Mouse (Mus musculus) layer of hippocampus, postnatal 36 days (tissue): Measurements from ENCODE around the gene Znhit1. TPM values are rescaled to one million over a fixed set of nuclear protein-coding genes. Genes with fewer than 3 reads are reported as not detected.
"Not testable (repeated sequence)": the region's sequence is repeated elsewhere in the genome, so short reads cannot be mapped to it uniquely, and the experiment has no call there.

Experiments
- DNase-seq, 2 experiments: peaks; one replicate each; pipeline ENCODE4 v3.0.0; 2022
- microRNA-seq, 2 experiments: library from miRNA; unstranded; fragments of <30 nt; microRNA quantifications; one replicate each; pipeline ENCODE4 v1.2.0; 2021
- total RNA-seq, 2 experiments: library from RNA; stranded (reverse); gene quantifications; 2 replicates each; pipeline ENCODE4 v1.2.3; 2021

Znhit1 gene
- total RNA-seq, 2 experiments from 2014 or later = 82.4 to 85.2 TPM

DNA sequence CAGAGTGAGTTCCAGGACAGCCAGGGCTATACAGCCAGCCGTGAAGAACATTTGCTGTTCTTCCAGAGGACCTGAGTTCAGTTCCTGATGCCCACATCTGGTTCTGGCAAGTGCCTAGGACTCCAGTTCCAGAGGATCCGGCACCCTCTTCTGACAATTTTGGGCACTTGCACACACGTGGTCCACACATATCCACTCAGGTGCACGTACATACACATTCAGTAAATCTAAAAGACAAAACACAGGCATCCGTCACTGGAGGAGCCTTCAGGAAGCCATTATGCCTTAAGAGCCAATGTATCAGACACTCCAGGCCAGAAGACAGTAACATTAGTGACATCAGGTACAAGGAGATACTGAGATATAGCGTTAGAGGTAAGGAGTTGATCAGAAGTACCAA, 37.3 kb downstream of the Znhit1 start:
- DNase-seq = no peak

DNA sequence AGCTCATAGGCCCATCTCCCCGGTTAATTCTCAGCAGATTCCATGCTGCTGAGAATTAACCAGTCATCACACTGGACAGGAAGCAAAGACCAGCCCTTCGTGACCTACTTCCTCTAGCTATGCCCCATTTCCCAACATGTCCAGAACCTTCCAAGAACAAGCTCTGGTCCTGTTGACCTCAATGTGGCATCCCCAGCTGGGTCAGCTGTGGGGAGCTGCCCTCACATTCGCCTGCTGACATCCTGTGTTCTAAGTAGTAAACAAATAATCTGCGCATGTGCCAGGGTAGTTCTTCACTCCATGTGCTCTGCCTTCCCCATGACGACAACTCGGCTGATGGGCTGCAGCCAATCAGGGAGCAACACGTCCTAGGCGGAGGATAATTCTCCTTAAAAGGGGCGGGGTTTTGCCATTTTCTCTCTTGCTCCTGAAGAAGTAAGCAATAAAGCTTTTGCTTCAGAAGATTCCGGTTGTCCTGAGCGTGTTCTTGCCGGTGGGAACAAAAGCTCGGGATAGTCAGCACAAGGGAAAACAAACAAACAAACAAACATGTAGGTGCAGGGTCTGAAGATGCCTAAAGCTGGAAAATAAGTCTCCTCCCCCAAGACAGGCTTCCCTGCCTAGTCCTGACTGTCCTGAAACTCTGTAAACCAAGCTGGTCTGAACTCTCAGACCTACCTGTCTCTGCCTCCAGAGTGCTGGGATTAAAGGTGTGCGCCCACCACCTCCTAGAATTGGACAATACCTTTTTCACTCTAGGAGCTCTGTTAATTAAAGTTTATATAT, 38.1 kb downstream of the Znhit1 start:
- not testable (repeated sequence) for DNase-seq

DNA sequence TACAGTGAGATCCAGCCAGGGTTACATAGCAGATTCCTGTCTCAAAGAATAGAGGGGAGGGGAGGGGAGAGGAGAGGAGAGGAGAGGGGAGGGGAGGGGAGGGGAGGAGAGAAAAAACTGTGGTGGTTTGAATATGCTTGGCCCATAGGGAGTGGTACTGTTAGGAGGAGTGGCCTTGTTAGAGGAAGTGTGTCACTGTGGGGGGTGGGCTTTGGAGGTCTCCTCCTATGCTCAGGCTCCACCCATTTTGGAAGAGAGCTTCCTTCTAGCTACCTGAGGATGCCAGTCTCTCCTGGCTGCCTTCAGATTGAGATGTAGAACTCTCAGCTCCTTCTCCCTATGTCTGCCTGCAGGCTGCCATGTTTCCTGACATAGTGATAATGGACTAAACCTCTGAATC, 39.9 kb downstream of the Znhit1 start:
- DNase-seq = no peak

DNA sequence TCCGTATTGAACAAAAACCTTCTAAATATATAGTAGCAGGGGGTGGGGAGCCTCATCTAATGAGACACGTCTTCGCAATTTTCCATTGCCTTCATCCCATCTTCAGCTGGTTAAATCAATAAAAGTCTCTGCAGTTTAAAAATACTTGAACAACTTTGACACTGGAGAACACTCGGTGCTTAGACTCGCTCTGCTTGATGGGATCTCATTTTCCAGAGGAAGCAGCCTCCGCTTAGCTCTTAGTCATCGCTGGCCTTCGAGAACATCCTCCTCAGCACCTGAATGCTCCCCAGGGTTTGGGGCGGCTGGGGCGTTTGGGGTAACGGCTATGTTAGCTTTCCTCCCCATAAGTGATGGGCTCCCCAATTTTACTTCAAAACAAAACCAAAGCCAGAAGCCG, 42.7 kb downstream of the Znhit1 start:
- no peak for DNase-seq

DNA sequence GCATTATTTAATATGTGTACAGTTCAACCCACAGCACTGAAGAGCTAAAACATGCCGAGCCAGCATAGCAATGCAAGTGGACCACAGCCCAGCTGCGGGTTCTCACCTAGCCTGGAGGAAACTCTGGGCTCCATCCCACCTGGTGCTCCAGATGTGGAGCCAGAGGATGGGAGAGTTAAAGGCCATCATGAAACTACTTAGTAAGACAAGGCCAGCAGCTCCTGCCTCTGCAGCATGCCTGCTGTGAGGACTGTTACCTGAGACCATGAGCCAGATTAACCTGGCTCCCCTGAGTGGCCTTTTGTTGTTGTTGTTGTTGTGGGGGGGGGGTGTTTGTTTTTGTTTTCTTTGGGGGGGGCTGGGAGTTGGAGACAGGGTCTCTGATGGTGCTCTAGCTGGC, 44.4 kb downstream of the Znhit1 start:
- no peak for DNase-seq

DNA sequence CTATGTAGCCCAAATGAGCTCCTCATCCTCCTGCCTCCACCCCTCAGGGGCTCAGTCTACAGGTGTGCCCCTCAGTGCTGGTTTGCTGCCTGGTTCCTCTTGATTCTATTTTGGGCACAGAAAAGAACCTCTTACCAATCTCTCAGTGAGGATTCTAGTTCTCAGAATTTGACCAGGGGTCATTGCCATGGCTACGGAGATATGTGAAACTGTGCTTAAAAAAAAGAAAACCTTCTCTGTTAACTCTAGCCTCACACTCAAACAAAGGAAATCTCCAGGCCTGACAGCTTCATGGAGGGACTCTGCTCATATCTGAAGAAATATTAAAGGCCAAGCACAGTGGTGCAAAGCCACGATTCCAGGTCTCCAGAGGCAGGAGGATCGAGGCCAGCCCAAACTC, 45.0 kb downstream of the Znhit1 start:
- DNase-seq = no peak

DNA sequence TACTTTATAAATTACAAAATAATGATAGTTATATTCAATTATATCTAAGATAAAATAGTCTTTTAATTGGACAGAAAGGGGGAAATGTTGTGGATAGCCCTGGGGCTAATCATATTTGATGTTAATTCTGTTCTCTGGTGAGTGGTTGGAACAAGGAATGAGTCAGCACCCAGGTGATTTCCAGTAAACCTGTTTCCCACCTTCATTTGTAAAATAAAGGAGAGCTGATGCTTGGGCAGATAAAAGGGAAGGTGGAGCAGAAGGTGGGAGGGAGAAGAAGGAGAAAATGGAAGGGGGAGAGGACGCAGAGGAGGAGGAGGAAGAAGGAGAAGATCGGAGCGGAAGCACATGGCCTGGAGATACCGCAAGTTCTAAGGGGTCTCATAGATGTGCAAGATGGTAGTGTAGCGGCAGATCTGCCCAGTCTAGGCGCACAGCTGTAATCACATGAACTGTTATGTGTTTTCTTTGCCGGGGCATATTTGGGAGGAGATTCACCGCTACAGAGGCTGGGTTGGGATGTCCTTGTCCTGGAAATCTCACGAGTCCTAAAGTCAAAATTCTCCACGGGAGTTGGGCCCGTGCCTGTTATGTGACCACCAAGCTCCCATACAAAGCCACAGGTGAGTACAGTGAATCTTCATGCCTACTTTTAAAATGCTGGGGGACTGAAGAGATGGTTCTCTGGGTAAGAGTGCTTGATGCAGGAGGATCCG, 46.8 kb downstream of the Znhit1 start:
- no peak for DNase-seq

DNA sequence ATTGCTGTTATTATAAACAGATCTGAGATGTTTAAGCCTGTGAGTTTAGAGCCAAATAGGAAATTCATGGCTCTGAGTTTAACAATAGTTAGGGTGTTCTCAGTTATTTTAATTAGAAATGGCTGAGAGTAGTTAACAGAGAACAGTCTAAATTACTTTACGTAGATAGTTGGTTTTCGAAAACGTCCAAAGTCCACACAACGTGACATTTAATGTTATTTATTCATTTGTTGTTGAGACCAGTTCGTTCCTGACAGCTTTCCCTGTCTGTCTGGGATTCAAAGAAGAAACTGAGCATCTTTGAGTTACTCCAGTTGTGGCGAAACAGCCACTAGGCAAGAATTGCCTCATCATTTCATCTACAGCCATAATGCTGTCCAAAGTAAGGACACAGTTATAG, 47.8 kb downstream of the Znhit1 start:
- not testable (repeated sequence) for DNase-seq

DNA sequence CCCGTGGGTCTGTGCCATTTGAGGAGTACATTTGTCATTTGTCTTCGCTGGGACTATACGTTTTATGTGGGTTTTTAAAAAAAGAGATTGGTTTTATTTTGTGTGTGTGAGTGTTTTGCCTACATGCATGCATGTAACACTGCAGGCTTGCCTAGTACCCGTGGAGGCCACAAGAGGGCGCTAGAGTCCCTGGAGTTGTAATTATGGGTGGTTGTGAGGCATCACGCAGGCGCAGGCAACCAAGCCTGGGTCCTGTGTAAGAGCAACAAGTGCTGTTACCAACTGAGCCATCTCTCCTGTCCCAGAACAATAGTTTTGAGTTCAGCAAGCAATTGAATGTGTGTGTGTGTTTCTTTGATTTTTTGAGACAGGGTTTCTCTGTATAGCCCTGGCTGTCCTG, 48.5 kb downstream of the Znhit1 start:
- no peak for DNase-seq

DNA sequence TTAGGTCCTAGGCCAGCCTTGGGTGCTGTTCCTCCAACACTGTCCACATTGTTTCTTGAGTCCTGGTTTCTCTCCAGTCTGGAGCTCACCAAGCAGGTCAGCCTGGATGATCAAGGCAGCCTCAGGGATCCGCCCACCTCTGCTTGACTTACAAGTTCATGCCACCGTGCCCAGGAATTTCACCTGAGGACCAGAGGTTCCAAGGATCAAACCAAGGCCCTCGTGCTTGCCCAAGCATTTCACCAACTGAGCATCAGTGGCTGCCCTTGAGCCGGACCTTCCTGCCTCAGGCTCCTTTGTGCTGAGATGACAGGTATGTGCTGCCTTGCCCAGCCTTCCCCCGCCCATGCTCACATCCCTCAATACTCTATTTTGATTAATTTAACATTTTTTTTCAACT, 50.2 kb downstream of the Znhit1 start:
- DNase-seq = no peak

DNA sequence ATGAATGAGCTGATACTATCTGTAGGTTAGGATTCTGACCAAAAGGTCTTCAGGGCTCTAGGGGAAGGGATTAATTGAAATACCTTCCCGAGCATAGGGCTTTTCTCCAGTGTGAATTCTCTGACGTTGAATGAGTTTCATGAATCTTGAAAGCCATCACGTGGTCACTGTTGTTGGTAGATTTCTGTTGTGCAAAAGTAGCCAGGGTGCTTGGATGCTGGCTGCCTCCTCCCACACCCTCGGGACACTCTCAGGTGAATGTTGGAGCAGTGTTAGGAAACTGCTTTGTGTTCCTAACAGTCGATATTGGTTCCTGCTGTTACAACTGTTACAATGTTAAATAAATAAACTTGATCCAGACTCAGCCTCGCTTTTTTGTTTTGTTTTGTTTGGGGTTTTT, 51.1 kb downstream of the Znhit1 start:
- DNase-seq = no peak

DNA sequence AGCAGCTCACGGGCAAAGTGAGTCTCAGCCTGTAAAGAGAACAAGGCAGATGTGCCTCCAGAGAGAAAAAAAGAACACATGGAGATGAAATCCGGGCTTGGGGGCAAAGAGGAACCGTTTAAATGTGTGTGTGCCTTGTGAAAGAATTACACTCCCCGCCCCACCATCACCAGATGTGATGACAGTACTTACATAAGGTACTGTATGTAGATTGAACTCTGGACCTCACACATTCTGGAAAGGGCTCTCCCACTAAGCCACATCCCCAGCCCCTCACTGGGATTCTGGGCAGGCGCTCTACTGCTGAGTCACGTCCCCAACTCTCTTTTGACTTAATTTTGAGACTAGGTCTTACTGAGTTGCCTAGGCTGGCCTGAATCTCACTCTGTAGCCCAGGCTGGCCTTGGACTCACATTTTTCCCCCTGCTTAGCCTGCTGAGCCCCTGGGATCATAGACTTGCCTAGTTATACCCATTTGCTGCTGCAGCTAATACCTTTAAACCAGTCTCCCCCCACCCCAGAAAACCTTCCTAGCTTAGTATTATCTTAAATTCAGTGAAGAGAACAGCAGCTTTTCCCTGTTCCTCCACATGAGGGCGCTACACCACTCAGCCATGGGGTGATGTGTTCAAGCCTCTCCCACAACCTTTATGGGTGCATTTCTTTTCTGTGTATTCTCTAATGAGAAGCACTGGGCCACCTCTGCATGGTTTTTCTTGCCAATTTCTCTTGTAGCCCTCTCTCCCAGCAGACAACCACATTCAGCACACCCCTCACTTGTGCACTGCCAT, 51.7 kb downstream of the Znhit1 start:
- DNase-seq = no peak

DNA sequence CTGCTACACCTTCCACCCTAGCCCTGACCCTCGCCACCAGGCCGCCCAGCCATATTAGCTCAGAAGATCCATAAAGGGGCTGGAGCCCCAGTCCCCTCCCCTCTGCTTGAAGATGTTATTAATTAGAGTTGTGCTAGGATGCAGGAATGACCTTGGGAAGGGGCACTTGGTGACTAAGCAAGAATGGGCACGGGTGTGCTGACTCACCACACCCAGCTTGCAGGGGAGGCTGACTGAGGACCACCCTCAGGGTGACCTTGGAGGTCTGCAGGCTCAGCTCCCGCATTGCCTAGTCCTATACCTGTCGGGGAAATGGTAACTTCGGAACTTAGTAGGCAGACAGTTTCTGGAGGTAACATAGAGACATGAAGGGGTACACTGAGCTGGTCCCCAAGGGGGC, 53.9 kb downstream of the Znhit1 start:
- DNase-seq = no peak

DNA sequence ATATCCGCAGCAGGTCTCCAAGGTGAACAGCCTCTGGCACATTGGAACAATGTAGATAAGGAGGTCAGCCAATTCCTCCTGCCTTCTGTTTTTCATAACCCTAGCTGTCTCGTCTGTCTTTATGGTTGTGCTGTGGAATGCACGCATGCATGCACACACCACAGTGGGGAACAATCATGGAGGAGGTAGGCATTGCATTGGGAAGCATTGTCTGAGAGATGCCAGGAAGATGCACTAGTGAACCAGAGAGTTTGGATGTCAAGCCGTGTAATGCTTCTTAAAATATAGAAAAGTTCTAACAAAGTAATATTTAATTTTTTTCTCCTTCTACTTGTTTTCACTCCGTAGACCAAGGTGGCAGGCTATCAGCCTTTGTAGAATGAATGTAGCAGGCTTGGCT, 54.9 kb downstream of the Znhit1 start:
- no peak for DNase-seq

Small RNA genes lying within 50 kb of the gene (microRNA-seq; reads per million reads assigned to microRNA genes)
- gene Mir702 = 214 to 307 reads per million in 2 experiments

Other genes starting within 250 kb of the Znhit1 start
- 1 to 10 TPM; 3.7 to 3.9 TPM for gene Col26a1, start 104.8 kb downstream of the Znhit1 start, total RNA-seq
- 10 to 100 TPM; 87.2 to 94.7 TPM for gene Ift22, start 79.9 kb downstream of the Znhit1 start, total RNA-seq
- 100 to 1,000 TPM; 222 to 225 TPM for gene Fis1, start 34.7 kb downstream of the Znhit1 start, total RNA-seq
- under 1 TPM in 1 of 2 experiments, not detected in 1; 0.20 TPM for gene Cldn15, start 21.4 kb downstream of the Znhit1 start, total RNA-seq
- 10 to 100 TPM; 39.2 to 41.0 TPM for gene Plod3, start 1.0 kb downstream of the Znhit1 start, total RNA-seq
- 100 to 1,000 TPM; 185 to 237 TPM for gene Vgf, start 38.4 kb upstream of the Znhit1 start, total RNA-seq
- 100 to 1,000 TPM; 286 to 323 TPM for gene Ap1s1, start 58.1 kb upstream of the Znhit1 start, total RNA-seq
- gene Serpine1, start 84.2 kb upstream of the Znhit1 start, total RNA-seq = under 1 TPM; 0.37 to 0.56 TPM
- gene Trim56, start 128.2 kb upstream of the Znhit1 start, total RNA-seq = 1 to 10 TPM; 4.6 to 6.5 TPM
- gene Muc3, start 161.3 kb upstream of the Znhit1 start, total RNA-seq = not detected
- gene Muc3a, start 224.4 kb upstream of the Znhit1 start, total RNA-seq = 1 to 10 TPM; 3.5 to 4.9 TPM